Mouse (Mus musculus): ENCODE data around the gene Lin7a. TPM values are rescaled to one million over a fixed set of nuclear protein-coding genes. Genes with fewer than 3 reads are reported as not detected.

Lin7a gene
- not detected in 2 replicates for total RNA-seq (2017)

DNA sequence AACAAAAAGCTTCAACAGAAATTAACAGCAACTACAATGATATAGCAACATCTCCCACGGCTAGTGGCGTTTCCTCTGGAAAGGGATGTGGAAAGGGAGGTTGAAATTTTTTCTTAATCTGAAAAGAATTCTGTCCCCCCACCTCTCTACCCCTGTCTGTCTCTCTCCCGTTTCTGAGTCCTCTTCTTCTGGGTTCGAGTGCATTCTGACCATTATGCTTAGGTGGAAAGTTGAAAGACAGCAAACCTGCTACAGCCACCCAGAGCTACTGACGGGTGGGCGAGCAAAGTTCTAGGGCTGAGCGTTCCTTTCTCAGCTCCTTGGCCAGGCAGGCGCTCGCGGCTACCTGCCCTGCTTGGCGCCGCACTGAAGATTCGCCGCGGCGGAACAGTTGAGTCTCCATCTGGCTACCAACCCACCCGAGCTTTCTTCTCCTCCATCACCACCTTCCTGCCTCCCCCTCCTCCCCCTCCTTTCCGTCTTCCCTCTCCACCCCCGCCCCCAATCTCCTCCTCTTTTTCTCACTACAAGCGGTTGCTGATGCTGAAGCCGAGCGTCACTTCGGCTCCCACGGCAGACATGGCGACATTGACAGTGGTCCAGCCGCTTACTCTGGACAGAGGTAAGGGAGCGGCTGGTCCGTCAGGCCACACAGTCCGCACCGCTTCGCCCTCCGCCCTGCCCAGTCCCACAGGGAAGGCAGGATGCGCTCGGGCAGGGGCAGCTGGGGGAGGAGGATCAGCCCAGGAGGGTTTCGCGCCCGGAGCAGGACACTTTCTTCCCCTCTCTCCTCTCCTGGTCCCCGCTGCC, at the start of gene Lin7a:
Gene Lin7a, plus strand, starts transcription at position 366 of the 810 bp plus-strand sequence.
- ATAC-seq (replicated peaks; ENCODE audit: low read depth, poor library complexity, severe bottlenecking) = no peak

DNA sequence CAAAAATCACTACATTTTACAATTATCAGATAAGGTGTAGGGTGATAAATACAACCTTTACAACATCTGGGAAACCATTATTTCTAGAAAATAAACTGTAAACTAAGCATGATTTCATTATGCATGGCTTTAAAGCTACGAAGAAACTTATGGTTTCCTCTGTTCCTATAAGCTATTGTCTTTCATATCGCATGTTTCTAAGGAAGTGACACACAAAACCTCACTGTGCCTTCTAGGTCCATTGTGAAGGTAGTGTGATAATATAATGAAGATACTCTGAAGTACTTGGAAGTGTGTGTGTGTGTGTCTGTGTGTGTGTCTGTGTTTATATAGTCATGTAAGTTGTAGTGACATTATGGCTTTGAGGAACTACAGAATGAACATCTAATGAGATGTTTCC, 49.8 kb upstream of the Lin7a start:
- ATAC-seq (replicated peaks; ENCODE audit: low read depth, poor library complexity, severe bottlenecking) = no peak

DNA sequence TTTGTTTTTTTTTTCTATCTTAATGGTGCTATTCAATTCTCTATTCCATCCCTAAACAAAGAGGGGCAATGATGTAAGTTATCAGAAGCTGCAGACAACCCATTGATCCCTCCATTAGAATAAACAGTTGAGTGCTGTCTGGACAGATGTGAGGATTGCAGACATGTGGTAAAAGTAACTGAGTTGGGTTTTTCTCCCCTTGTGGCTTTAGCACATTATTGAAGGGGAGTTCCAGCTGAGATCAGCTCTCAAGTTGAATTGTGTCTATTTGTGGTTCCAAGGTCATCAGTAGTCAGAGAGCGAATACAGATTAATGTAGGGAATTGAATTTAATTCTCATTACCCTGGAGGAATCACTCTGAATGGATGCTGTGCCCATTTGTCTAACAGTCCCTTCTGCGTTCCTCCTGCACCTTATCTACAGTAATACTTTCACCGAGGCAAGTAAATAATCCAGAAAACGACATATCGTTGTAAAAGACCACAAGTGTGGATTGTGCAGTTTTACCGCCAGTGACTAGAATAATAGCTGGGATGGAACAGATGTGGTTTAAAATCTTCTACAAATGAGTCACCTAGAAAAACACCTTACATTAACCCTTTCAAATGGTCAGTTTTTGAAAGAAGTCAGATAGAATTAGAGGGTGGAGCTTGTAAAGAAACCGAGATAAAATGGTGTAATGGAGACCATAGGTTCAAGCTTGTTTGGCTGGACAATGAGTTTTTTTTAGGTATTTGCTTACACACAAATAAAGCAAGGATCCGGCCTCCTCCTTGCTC, 48.9 kb upstream of the Lin7a start:
- no peak for ATAC-seq (replicated peaks; ENCODE audit: low read depth, poor library complexity, severe bottlenecking)

DNA sequence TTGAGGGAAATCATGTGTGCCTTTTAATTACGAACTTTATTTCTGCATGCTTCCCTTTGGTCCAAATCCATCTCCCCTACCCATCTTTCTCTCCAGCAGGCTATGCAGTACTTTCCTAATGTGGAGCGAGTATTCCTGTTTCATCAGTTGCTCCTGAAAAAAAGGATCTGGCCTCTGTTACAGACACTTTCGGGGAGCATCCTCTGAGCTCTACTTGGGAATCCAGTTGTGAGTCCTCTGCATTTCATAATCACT, 48.4 kb upstream of the Lin7a start:
- no peak for ATAC-seq (replicated peaks; ENCODE audit: low read depth, poor library complexity, severe bottlenecking)

DNA sequence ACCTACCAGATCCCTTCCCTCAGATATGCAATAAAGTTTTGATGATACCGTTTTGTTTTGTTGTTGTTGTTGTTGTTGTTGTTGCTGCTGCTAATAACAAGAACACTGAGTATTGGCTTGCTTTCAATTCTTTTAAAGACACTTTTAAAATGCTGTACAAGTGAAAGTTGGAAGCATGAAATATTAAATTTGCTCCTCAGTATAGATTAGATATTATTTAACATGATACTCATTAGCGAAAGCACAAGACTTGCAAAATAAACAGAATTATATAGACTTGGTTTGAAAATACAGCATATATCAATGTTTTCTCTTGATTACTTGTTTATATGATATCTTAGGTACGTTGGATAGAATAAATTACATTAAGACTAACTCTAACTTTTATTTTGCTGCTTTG, 47.7 kb upstream of the Lin7a start:
- ATAC-seq (replicated peaks; ENCODE audit: low read depth, poor library complexity, severe bottlenecking) = no peak

DNA sequence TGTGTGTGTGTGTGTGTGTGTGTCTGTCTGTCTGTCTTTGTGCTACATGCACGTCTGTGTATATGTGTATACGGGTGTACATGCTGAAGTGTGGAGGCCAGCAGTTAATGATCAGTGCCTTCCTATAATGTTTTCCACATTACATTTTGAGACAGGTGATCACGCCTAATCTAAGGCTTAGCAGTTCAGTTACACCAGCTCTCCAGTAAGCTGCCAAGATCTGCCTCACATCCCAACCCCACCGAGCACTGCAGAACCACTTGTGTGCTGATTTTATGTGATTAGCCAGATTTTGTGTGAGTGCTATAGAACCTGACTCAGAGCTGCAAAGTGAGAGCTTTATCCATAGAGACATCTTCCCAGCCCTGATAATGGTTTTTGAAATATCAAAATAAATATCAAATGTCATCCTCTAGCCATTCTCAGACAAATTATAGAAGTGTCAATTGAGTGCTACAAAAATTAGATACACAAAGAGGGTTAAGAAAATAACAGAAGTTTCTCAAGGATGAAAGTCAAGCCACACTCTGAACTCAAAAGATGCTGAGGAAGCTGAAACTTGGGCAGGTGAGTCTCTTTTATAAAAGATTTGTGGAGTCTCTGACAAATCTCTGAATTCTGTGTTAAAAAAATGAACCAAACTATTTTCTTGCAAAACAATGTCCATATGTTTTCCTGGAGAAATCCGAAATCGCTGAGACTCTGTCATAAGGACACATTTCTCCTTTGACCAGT, 46.7 kb upstream of the Lin7a start:
- ATAC-seq (replicated peaks; ENCODE audit: low read depth, poor library complexity, severe bottlenecking) = no peak

DNA sequence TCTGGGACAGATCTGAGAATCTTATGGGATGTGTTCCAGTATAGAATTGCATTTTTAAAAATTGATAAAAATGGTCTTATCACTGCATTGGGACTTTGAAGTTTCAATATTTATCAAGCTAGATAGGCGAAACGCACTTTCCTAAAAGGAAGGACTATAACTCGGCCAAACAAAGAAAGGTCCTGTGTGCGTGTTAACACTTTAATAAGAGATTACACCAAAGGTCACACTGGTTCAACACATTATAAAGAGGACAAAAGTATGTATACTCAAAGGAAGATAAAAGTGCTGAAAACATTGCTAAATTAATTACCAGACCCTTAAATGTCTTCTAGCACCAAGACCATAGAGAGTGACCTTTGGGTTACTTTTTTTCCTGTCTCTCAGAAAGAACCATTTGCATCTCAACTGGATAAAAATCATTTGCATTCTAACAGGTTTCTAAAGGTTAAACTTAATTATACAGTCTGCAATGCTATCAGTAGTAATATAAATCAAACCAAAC, 46.1 kb upstream of the Lin7a start:
- ATAC-seq (replicated peaks; ENCODE audit: low read depth, poor library complexity, severe bottlenecking) = no peak

DNA sequence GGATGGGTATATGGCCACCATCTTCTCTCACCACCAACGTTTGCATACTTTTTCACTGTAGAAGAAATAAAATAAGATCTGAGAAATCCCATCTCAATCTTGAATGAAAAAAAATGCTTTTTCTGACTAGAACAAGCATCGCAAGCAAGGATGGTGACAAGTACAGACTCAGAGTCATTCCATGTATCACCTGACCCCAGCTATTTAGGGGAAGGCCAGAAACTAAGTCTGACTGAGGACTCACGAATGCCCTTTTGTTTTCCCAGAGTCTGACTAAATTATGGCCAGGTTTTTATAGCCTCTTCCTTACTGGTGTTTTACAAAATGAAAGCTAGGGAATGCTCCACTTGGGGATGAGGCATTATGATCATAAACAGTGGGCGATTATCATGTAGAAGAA, 45.6 kb upstream of the Lin7a start:
- no peak for ATAC-seq (replicated peaks; ENCODE audit: low read depth, poor library complexity, severe bottlenecking)

DNA sequence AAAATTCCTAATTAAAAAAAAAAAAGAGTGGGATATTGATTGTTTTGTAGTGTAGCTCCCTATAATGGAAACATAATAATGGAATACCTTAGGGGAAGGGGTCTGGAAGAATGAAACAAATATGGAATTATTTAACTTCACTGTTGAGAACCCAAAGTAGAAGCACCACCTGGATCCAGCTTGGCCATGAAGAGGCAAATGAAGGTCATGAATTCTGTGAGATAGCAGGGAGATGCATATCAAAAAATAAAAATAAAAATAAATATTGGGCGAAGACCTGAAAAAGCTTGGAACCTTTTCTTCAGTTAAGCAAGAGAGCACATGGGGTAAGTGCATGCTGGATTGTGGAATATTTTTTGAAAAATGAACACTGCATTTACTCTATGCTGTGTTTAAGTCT, 43.6 kb upstream of the Lin7a start:
- no peak for ATAC-seq (replicated peaks; ENCODE audit: low read depth, poor library complexity, severe bottlenecking)

DNA sequence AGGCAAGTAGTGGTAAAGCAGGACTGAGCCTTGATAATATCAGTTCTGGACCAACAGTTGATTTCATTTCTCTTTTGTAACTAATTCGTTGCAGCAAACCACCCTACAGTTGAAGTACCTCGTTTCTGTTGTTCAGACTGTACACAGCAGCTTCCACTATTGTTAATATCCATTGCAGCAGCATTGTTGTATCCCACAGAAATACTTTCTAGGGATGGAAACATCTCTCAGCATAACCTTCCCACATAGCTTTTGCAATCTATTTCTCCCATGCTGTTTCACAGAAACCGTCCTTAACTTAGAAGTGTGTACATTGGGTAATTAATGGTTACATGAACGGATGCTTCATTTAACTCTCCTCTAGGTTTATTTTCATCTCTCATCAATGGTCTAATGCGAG, 42.7 kb upstream of the Lin7a start:
- ATAC-seq (replicated peaks; ENCODE audit: low read depth, poor library complexity, severe bottlenecking) = no peak

DNA sequence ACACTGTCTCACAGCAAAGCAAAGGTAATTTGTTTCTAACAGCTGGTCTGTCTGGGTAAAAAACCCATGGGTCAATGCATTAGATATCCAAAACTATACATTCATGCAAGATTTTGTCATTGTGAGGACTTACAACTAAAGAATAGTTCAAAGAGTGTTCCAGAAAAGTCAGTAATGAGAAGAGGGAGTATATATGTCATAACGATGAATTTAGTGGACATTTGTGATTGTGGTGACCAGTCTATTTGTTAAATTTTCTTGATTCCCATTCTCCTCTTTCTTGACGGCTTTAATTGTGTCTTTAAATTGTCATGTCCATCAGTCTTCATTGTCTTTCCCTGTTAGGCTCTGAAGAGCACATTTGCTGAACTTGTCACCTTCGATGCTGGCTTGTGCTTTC, 42.1 kb upstream of the Lin7a start:
- ATAC-seq (replicated peaks; ENCODE audit: low read depth, poor library complexity, severe bottlenecking) = no peak

DNA sequence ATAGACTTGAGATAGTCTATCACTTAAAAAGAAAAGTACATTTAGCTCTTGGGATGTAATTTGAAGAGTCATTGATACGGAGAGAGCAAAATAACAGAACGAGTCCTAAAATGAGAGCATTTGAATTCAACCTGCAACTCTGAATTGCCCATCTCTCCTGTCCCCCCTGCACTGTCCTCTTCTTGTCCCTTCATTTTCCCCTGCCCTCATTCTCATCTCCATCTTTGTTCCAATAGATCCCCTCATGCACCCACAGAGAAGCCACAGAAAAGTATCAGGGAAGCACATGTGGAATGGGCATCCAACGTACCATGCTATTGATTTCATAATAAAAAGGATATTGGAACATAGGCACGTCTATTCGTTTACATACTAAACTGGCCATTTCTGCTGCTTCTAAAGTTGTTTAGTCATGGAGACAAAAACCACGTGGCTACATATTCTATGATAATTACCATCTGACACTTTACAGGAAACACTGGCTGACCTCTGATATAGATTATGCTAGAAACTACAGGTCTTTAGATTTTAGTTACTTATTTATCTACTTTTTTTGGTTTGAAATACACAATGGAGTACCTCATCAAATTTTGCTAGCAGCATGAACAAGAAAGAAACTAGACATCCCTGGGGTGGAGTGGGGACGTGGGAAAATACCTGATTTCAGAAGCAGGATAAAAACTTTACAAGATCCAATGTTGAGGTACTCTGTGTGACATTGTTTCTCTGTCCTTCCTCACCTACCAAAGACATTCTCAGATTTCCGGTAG, 41.2 kb upstream of the Lin7a start:
- no peak for ATAC-seq (replicated peaks; ENCODE audit: low read depth, poor library complexity, severe bottlenecking)

DNA sequence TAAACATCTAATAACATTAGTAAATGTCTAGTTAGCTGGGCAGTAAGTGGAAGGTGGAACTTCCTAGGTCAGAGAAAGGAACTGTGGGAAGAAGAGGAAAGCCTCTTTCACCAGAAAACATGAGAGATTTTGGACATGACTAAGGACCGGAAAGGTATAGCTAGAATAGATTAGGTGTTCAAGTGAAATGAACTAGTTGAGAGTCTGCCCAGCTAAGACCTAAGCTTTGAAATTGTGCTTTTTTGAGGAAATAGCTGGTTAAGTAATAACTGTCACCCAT, 40.7 kb upstream of the Lin7a start:
- no peak for ATAC-seq (replicated peaks; ENCODE audit: low read depth, poor library complexity, severe bottlenecking)

DNA sequence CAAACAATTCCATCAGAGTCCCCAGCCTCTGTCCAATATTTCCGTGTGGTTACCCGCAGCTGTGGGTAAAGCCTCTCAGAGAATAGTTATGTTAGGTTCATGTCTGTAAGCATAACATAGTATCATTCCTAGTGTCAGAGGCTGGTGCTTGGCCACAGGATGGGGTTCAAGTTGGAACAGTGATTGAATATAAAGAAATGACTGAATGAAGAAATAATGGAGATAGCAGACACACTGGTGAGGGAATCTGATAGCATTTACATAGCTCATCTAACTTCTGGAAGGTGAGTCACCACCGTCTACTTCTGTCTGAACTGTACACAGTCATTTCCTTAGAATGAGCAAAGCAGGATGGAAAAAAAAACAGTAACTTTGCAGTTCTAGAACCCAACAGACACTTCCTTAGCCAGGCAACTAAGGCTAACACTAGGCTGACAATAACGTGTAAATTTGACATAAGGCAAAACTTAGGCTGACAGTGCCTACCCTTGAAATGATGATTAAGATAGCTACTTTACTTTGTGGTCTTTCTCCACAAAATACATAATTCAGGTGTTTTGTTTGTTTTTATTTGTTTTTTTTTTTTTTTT, 40.0 kb upstream of the Lin7a start:
- ATAC-seq (replicated peaks; ENCODE audit: low read depth, poor library complexity, severe bottlenecking) = no peak

DNA sequence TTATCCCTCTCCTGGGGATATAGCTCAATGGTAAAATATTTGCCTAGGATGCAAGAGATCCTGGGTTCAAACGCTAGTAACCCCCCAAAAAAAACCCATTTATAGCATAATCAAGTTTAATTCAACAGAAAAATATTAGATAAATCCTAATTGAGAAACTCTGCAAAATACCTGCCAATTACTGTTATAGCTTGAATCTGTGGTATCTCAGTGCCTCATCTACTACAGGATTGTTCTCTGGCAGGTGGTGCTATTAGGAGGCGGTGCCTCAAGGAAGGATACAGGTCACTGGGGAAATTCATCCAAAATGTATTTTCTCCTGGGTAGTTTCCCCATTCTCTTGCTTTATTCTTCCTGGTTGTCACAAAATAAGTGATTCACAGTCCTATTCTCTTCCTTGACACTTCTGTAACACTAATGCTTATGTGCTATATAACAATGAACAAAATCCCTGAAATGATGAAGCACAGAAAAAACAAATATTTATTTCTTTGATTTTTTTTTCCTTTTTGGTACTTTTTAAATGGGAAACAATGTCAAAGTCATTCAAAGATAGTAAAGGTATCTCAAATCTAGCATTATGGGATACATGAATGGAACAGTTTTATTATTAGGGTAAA, 38.9 kb upstream of the Lin7a start:
- ATAC-seq (replicated peaks; ENCODE audit: low read depth, poor library complexity, severe bottlenecking) = no peak

DNA sequence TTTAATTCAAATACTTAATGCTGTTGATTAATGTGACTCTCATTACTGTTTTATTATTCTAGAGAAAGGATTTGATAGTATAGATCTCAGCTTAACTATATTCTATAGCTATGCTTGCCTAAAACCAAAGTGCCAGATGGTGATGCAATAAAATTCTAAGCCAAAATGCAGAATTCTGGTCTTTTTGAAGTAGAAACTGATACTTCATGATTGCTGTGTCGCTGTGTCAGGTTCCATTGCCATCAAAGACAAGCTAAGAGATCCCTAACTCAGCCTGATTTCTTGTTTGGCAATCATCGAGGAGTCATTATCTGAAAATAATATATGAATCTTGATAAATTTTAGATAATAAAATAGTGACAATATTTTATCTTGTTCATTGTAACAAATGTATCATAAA, 38.3 kb upstream of the Lin7a start:
- no peak for ATAC-seq (replicated peaks; ENCODE audit: low read depth, poor library complexity, severe bottlenecking)

DNA sequence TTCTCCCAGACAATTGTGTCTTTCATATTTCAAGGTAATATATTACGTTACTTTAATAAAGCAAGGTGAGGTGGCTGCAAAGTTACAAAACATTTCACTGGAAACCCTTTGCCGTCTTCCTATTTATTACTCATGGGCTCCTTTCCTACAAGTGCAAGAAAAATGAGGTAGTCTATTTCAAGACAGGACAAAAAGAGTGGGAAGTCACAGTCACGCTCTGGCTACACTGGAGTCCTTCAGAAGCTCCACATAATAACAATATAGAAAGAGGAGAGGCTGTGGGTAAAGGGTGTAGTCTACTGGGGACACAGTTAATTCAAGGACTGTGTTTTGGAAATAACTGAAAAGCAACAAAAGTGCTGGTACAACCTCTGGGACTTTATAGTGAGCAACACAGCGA, 37.7 kb upstream of the Lin7a start:
- ATAC-seq (replicated peaks; ENCODE audit: low read depth, poor library complexity, severe bottlenecking) = no peak

DNA sequence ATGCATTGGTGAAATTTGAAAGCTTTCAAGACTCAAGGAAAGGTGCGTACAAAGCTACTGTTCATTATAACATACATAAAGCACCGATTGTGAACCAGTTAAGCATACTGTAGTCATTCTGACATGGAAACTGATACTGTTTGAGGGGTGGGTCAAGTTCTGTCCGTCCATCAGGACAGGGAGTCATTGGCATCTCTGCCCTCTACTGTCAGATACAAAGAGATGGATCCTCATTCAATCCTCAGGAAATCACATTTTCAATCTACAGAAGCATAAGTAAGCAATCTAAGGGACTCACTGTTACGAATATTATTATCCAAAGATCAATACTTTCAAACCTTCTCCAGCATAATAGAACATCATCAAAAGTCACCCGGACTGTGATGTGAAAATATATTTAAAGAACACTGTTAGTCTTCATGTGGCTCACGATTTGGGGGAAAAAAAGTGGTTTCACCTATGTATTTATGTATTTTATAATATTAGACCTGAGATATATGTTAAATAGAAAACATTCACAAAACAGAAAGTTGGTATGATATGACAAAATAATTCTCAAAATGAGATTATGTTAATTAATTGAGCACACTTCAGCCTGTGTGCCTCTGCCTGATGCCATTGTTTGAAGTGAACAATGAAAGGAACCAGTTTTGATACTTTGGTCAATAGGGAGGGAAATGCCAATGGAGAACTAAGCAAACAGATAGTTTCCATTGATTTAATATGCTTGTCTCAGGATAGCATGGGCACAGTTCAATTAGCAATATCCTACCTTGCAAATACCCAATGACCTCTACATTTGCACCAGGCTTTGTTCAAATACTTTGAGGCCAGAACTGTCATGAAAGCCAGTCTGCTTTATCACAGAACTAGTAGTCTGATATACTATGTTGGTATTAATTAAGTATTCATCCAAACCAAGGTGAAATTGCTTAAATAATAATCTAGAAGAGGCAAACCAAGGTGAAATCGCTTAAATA, 36.8 kb upstream of the Lin7a start:
- no peak for ATAC-seq (replicated peaks; ENCODE audit: low read depth, poor library complexity, severe bottlenecking)

DNA sequence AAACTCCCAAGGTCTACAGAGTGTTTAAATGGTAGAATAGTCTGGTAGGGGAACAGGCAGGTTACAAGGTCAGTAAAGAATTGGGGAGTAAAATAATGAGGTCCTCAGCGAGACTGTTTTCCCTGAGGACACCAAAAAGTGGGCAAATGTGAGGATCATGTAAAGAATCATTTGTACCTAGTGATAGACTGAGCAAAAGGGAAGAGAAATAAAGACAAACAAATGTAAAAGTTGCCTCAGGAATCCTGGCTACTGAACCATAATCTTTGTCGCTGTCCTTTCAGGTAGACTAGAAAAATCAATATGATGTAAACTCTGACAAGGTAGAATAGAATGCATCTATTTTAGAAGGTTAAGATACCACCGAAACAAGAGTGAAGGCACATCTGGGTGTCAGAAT, 36.0 kb upstream of the Lin7a start:
- ATAC-seq (replicated peaks; ENCODE audit: low read depth, poor library complexity, severe bottlenecking) = no peak
